Mouse (Mus musculus): ENCODE measurements around the gene Tmprss15.

Gene Tmprss15

DNA sequence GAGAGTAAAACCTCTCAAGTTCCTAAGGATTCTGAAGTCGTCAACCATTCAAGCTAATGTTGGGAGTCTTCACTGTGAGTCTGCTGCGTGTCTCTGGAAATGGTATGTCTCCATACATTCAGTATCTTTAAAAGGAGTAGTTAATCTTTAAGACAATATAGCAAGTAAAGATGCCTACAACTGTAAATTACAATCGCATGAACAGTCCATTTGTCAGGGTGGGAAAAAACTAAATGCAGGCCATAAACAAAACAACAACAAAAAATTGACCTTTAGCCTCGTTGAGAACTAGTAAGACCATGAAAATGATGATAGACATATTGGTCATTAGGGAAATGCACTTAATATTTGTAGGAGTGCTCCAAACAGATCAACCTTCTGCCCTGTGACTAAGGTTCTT is at the start of gene Tmprss15:
Tmprss15 (minus strand) TSS at position 101 of the 400 bp plus-strand sequence.
- DNase-seq (ENCODE audit: low spot score in 2 of 2) = no peak

DNA sequence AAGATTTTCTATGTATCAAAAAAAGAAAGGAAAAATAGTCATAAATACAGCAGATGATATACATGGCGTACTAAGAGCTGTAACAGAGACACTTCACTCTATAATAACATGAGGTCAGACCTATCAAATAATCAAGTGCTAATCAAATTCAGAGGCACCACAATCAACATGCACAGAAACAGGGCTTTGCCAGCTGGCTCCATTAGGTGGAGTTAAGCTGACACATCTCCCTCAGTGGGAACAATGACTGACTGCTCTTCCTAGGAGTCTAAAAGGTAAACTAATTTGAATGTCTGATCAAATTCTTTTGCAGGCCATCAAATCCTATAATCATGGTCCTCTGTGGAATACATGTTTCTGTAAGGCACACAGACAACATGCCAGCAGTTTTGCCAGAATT is 24.0 kb upstream of the Tmprss15 start:
- DNase-seq (ENCODE audit: low spot score in 2 of 2) = no peak

DNA sequence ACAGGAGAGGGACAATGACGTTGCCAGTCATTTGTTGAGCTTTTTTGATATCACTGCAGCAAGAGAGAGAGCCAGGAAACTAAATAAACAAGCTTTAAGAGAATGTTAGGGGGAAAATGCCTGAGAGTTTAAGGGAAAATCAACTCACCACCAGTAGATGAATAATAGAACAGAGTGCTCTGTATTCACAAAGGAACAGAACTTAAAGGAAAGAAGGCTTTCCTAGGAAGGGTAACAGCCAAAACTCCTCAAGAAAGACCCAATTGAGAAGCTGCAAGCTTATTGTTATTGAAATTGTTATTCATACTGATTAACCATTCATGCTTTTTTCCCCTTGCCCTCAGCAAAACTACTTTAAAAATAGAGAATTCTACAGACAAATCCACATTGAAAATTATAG is 18.6 kb upstream of the Tmprss15 start:
- DNase-seq (ENCODE audit: low spot score in 2 of 2) = no peak

GRCm38 (mm10) chr16:79108969-79109368 is 18.1 kb upstream of the Tmprss15 start:
- DNase-seq (ENCODE audit: low spot score in 2 of 2) = no peak

- no peak for DNase-seq (ENCODE audit: low spot score in 2 of 2)
These were observed 9.4 kb upstream of the Tmprss15 start for GRCm38 (mm10) chr16:79100325-79100724.

DNA sequence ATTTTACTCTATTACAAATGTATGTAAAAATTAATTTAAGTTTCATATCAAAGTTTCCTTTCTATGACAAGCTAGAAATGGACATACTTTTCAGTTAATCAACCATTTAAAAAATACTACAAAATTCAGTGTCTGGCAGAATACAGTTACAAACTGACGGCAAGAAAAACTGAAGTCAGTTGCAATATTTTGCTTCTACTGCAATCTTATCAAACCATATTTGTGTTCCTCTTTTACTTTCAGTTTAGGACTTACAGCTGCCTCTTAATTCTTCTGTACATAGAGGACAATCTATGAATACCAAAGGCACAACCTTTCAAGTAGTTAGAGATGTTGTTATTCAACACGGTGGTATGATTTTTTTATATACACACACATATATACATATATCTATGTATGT is 7.4 kb upstream of the Tmprss15 start:
- DNase-seq (ENCODE audit: low spot score in 2 of 2) = no peak

- no peak for DNase-seq (ENCODE audit: low spot score in 2 of 2)
These were observed 4.3 kb downstream of the Tmprss15 start for GRCm38 (mm10) chr16:79086550-79086949.

DNA sequence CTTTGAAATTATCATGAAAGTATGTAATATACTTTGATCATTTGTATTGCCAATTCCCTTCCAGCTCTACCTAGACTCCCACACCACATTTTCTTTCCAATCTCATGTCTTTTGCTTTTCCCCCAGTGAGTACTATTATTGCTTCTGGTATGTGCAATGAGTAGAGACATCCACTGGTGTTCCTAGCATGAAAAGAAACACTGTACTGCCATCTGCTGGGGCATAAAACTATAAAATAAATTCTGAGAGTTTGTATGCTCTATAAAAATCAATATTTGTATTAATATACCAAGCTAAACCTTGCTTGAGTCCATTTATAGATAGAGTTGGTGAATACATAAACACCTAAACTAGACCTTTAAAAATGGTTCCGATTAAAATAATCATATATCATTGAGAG is 27.0 kb downstream of the Tmprss15 start:
- no peak for DNase-seq (ENCODE audit: low spot score in 2 of 2)

DNA sequence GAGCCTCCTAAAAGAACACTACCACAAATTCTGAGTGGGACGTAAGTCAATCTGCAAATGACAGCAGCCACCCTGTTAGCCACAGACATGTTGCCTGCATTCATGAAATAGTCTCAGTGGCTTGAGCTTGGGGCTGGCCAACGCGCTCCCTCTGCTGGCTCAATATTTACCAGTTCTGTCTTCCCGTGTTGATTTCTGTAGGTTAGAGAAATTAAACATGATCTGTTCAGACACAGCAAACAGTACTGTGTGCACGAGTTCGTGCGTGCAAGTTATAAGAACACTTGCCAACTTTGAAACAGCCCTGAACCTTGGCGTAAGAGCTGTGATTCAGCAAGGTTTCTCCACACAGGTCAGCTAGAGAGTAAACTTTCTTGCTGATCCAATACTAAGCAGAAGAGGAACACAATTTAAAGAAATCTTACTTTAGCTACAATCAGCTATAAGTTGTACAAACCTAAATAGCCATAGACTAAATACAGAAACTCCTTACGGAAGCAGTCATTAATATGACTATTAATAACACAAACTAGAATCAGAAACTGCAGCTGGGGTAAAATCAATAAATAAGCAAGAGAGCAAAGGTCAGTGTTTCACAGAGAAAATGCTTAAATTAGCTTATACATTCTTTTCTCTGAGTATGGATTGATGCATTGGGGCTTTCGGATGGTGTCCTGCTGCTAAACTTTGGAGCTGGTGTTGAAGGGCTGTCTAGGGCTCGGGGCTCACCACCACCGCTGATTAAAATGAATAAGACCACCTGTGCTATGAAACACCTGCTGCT is 31.9 kb downstream of the Tmprss15 start:
- DNase-seq (ENCODE audit: low spot score in 2 of 2) = peak; percentile 5 to 11

GRCm38 (mm10) chr16:79032593-79032992 is 58.3 kb downstream of the Tmprss15 start:
- DNase-seq (ENCODE audit: low spot score in 2 of 2) = no peak

- DNase-seq (ENCODE audit: low spot score in 2 of 2) = no peak
These were observed 88.1 kb downstream of the Tmprss15 start for GRCm38 (mm10) chr16:79002812-79003211.

- DNase-seq (ENCODE audit: low spot score in 2 of 2) = no peak
These were observed 89.2 kb downstream of the Tmprss15 start for GRCm38 (mm10) chr16:79001679-79002078.

GRCm38 (mm10) chr16:78976384-78976783 is 114.5 kb downstream of the Tmprss15 start:
- DNase-seq (ENCODE audit: low spot score in 2 of 2) = no peak

DNA sequence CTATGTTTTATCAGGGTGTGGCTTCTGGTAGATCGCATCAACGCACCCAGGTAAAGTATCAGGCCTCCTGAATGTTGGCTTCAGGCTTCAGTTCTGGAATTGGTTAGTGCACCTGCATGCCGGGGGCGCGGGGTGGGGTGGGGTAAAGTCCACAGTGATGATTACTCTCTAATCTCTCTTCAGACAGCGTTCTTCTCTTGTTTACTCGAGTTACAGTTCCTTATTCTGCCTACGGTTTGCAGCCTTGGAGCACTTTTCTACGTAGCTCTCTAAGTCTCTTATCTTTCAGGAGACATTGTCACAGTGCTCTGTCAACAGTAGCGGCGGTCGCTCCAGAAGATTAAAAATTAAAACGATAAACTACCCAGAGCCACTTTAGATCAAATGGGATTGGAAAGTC is 116.8 kb downstream of the Tmprss15 start:
- DNase-seq (ENCODE audit: low spot score in 2 of 2) = no peak

GRCm38 (mm10) chr16:78969091-78969731 is 121.7 kb downstream of the Tmprss15 start:
- DNase-seq (ENCODE audit: low spot score in 2 of 2) = no peak

DNA sequence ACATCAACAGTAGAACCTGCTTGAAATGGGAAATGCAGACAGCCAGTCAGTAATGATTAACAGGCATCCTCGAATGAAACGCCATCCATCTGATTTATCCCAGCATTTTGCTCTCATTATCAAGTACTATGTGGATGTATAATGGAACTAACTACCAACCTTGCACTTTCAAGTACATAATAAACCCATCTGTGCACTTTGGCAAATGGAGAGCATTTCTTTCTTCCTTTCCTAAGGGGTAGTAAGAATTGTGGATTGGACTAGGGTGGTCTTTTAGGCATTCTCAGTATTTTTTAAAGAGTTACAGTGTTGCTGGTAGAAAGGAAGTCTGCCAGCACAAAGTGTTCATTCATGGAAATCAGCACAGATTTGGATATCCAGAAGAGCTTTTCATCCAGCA is 133.5 kb downstream of the Tmprss15 start:
- DNase-seq (ENCODE audit: low spot score in 2 of 2) = no peak

DNA sequence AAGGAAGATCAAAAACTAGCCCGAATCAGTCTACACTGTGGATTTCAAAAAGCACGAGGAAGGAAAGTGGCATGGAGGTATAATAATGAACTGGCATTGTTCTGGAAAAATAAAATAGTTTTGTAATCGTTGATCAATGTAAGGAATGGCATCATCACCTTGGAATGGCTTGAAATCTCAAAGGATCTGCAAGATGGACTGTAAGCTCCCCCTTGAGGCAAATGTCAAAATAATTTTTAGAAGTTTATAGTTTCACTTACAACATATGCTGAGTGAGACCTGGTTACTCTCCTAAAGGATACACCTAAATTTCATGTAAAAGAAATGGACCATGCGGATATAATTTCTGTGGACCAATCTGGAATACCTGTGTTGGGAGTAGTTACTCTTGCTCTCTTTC is 140.5 kb downstream of the Tmprss15 start:
- no peak for DNase-seq (ENCODE audit: low spot score in 2 of 2)

GRCm38 (mm10) chr16:78937755-78938154 is 153.1 kb downstream of the Tmprss15 start:
- DNase-seq (ENCODE audit: low spot score in 2 of 2) = no peak

- DNase-seq (ENCODE audit: low spot score in 2 of 2) = no peak
These were observed 156.6 kb downstream of the Tmprss15 start for GRCm38 (mm10) chr16:78934298-78934697.

DNA sequence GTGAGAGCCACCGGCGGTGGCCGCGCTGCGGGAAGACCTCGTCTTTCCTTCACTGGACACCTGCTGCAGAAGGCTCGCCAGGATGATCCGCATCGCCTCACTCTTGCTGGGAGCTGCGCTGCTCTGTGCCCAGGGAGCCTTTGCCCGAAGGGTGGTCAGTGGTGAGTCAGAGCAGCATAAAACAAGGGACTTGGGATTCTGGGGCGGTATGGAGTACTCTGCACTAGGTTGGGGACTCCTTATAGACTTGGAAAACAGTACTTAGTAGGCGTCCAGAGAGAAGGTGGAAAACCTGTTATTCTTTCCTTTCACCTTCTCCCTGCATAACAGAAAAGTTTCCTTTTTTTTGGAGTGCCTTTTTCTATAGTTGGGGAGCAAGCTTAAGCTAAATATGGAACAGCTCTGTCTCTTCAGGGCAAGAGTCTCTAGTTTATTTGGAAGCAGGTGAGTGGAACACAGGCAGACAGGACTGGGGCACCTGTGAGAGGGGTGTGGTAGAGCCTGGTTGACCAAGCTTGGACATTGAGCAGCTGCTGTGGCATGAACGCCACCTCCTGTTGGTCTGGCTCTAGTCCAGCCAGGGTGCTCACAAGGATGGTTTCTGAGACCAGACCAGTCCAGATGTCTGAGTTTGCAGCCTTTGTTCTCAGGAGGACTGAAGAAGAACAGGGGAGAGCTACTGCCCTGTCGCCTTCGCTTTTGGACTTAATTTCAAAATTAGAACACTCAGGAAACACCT is 159.4 kb downstream of the Tmprss15 start:
- DNase-seq (ENCODE audit: low spot score in 2 of 2) = no peak

- DNase-seq (ENCODE audit: low spot score in 2 of 2) = no peak
These were observed 160.3 kb downstream of the Tmprss15 start, which contains the start of gene Chodl for GRCm38 (mm10) chr16:78930382-78931286. Gene Chodl, plus strand, starts transcription at chr16:78930948.

GRCm38 (mm10) chr16:78922644-78923043 is 168.3 kb downstream of the Tmprss15 start:
- no peak for DNase-seq (ENCODE audit: low spot score in 2 of 2)

Measured in right cerebral cortex, postnatal 36 days (tissue).